Mouse (Mus musculus) T-helper 1 cell (primary cell): ENCODE measurements around the gene Kifc1.

ENCODE experiments used
- in situ Hi-C: fragments of 300-600 bp; cut with MboI, MseI; formaldehyde crosslinking; loops from one replicate; pipeline ENCODE4 v1.15.1; 2025; ENCODE audit warnings: high pct_unique_total_duplicates

Gene Kifc1

DNA sequence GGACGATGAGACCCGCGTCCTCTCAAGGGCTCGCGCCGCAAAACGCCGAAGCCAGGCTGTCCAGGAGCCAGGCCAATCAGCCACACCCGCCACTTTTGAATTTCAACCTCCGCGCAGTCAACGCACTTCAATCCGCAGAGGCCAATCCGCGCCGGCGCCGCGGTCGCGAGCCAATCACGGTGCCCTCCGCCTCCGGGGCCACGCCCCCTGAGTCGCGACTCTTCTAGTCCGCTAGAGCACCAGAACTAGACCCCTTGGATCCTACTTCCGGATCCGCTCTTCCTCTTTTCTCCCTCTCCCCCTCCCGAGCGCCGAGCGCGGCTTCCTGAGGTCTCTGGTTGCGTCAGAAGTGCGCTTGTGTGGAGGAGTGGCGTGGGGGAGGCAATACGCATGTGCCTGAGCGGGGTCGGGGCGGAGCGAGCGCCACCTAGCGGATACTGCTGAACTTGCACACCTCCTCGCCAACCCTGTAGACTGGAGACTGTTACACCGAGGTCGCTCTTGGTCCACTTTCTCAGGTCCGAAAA lies at the start of gene Kifc1:
Gene Kifc1 (minus strand): TSS at position 129 of the 527 bp plus-strand sequence.
- in situ Hi-C loops = no loop called here

DNA sequence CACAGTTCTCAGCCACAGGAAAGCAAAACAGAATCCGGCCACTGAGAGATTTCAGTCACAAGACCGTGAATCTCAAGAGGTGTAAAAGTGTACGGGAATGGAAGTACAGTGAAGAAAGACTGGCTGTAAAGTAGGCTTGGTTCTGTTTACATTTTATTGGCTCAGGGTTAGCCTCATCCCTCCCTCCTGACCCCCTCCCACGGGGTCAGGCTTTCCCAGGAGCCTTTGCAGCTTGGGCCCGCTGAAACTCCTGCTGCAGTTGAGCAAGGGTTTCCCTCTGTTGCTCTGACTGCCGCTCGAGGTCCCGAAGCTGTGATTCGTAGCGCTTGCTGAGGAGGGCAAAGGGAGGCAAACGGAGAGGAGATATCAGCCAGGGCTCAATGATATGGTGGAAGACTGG lies 48.3 kb upstream of the Kifc1 start:
- in situ Hi-C loops = no loop called here

GRCm38 (mm10) chr17:33936993-33937392 lies 46.5 kb upstream of the Kifc1 start:
- in situ Hi-C loops = no loop called here

- in situ Hi-C loops = no loop called here
These were observed 45.1 kb upstream of the Kifc1 start for GRCm38 (mm10) chr17:33935422-33936055.

- in situ Hi-C loops = no loop called here
These were observed 42.5 kb upstream of the Kifc1 start for GRCm38 (mm10) chr17:33932970-33933369.

DNA sequence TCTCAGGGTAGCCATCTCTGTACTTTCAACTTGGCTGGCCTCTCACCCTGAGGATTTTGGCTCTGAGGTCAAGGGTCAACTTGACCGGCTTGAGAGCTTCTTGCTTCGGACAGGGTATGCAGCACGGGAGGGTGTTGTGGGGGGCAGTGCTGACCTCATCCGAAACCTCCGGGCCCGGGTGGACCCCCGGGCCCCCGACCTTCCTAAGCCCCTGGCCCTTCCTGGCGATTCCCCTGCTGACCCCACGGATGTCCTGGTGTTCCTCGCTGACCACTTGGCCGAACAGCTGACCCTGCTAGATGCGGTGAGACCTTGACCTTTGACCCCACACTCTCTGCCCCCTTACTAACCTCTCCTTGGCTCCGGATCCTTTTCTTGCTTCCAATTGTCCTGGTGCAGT lies 42.0 kb upstream of the Kifc1 start:
- in situ Hi-C loops = no loop called here

- in situ Hi-C loops = no loop called here
These were observed 41.5 kb upstream of the Kifc1 start for GRCm38 (mm10) chr17:33931947-33932346.

- in situ Hi-C loops = no loop called here
These were observed 40.9 kb upstream of the Kifc1 start for GRCm38 (mm10) chr17:33931159-33931866.

GRCm38 (mm10) chr17:33930280-33931158 lies 40.1 kb upstream of the Kifc1 start:
- in situ Hi-C loops = no loop called here

DNA sequence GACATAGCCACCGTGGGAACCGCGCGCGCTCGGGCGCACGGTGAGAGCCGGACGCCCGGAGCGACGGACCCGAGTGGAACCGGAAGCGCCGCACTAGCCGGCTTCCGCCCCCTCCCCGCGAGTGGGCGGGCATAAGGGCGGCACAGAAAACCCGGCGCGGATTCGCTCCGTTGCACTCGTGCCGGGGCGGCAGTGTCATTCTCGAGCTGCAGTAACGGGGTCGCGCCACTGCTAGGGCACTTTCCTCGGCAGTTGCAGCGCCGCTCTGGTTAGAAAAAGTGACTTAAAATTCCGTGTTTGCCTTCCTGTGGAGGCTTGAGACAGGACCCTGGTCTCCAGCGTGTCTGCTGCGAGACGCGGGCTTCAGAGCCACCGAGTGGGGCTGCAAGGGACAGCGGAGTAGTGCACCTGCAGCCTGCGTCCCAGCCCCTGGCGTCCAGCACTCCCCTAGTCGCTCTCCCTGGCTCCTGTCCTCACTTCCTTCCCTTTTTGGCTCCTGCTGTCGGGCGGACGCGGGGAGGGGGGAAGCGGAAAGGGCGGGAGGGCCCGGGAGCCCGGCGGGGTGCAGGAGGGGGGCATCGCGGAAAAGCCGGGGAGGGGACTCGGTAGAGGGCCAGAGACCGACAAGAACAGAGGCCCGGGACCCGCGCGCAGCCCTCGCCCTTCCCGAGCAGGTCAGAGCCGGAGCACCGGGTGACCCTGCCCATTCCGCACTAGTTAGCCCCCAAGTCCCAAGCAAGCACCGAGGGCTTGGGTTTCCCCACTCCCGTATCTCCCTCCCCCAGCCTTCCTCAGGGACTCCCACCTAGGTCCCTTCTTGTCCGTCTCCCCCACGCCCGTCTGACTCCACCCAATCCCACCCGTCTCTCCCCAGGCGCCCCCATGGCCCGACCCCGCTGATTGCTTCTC lies 39.2 kb upstream of the Kifc1 start, which contains the start of gene Rgl2:
Gene Rgl2 (plus strand): TSS at position 173 of the 909 bp plus-strand sequence.
- in situ Hi-C loops = no loop called here

GRCm38 (mm10) chr17:33928251-33928947 lies 37.9 kb upstream of the Kifc1 start:
- in situ Hi-C loops = no loop called here

DNA sequence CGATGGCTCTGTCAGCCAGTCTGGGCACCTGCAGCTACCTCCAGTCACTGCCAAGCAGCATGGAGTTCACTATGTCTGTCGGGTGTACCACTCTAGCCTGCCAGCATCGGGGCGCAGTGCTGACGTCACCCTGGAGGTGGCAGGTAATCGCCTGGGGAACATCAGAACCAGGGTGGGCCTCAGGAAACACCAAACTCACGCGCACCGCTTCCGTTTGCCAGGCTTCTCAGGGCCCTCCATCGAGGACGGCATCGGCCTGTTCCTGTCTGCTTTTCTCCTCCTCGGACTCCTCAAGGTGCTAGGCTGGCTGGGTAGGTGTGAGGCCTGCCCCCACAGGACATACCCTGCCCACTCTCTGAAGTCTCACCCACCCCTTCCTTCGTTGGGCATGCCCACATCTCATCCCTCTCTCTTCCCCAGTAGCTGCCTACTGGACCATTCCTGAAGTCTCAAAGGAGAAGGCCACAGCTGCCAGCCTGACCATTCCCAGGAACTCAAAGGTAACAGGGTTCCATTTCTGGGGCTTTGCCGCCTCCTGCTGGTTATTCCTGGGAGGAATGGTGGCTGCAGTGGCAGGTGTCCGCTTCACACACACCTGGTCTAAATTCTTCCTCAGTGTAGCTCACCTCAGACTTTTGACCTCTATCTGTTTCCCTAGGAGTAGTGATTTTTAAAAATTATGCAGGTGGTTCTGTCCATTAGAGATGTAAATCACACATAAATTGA lies 35.9 kb upstream of the Kifc1 start:
- in situ Hi-C loops = no loop called here

DNA sequence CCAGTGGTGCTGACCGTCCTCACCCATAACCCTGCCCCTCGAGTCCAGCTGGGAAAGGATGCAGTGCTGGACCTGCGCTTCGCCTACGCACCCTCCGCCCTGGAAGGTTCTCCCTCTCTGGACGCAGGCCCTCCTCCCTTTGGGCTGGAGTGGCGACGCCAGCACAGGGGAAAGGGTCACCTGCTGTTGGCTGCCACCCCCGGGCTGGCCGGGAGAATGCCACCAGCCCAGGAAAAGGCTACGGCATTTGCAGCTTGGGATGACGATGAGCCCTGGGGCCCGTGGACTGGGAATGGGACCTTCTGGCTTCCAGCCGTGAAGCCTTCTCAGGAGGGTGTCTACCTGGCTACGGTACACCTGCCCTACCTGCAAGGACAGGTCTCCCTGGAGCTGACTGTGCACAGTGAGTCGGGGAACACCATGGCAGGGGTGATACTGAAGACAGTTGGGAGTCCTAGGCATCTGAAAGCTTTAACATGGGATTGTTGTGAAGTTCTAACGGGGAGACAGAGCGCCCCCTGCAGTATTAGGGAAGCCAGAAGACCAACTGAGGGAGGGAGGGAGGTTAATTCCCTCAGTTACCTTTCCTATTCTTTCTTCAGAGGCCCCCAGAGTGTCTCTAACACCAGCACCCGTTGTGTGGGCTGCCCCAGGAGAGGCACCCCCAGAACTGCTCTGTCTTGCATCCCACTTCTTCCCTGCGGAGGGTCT lies 35.1 kb upstream of the Kifc1 start:
- in situ Hi-C loops = no loop called here

DNA sequence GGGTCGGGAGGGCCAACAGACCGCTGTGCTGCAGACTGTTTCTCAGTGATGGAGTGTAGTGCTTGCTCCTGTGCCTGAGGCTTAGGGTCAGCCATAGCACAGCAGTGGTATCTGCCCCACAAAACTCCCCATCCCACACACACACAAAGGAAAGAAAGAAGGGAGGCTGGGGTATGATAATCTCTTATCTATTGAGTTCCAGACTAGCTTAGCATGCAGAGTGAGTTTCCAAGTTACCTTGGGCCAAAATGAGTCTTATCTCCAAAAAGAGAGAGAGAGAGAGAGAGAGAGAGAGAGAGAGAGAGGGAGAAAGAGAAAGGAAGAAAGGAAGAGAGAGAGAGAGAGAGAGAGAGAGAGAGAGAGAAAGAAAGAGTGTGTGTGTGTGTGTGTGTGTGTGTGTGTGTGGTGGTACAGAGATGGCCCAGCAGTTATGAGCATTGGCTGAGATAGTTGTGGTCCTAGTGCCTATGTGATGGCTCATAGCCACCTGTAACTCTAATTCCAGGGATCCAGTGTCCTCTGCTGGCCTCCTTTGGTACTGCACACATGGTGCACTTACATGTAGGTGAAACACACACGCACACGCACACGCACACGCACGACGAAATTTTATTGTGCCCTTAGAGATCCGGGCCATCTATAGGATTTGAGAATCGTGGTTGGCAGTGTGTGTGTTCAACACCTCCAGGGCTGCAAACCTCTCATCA lies 34.3 kb upstream of the Kifc1 start:
- in situ Hi-C loops = no loop called here

DNA sequence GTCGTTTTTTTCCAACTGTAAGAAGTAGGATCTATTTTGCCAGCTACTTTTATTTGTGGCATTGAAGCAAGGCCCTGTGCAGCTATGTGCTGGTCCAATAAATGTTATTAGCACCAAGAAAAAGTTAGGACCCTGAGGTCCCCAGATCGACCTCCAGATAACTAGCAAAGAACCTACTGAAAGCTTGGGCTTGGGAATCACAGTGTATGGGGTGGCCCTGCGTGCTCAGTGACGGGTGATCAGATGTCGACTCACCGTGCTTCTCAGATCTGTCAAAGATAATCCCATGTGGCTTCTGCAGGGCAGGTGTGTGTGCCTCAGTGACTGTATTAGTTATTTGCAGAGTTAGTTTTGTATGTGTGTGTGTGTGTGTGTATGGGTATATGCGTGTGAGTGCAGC lies 30.9 kb upstream of the Kifc1 start:
- in situ Hi-C loops = no loop called here

DNA sequence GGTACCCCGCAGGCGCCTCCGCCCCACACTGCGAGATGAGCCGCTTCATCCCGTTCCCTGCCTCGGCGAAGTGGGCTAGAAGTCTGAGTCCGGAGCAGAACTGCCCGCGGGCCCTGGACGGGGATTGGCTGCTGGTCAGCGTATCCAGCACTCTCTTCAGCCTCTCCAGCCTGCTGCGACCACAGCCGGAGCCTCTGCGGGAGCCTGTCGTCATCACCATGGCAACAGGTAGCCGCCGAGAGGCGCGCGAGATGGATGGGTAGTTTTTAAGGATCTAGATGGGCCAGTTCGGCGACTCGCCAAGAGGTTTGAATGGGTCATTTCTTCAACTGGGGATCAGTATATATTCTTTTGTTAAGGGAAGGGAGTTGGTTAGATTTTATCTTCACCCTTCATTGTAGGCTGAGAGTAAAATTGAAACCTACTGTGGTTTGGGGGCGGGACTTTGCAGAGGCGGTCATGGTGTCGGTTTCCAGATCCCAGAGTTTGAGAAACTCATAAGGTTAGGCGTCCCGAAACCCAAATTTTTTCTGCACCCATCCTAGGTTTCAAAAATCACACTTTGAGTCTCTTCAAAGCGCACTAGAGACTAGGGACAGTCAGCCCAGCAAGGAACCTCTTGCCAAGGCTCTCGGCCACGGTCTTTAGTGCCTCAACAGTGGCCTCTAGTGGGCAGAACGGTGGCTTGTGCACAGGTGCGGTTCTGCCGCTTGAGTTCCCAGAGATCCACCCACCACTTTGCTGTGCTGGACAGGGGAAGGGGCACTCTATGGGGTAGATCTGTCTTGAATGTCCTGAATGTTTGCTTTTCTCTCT lies 30.0 kb upstream of the Kifc1 start:
- in situ Hi-C loops = no loop called here
